Mouse (Mus musculus) spleen, postnatal 4 days (tissue): ENCODE results near the gene Rnf212b.
"Not testable (repeated sequence)": the region's sequence is repeated elsewhere in the genome, so short reads cannot be mapped to it uniquely, and the experiment has no call there.

ENCODE experiments used
- DNase-seq, 2 experiments: peaks; one replicate each; pipeline ENCODE4 v3.0.0; 2022; ENCODE audit warnings: low spot score in 2 of 2

Rnf212b gene

DNA sequence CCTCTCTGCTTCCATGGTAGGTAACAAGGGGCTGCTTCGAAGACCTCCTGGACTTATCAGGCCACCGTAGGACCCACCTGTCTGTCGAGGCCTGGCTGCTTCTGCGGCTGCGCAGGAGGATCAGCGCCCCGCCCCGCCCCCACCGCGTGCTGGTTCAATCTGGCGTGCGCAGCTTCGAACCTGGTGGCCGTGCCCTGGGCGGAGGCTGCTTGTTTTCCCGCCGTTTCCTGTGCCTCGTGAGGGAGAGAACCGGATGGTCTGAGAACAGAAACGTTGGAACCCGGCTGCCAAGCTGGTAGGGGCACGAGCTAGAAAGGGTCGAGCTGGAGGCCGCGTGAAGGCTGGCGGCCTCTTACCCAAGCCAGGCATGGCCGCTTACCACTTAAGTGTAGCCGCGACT lies at the start of gene Rnf212b:
TSS of gene Rnf212b (plus strand) at position 151 of the 400 bp plus-strand sequence.
- DNase-seq: no peak

- not testable (repeated sequence) for DNase-seq
Observed at GRCm38 (mm10) chr14:54766937-54767336, 47.0 kb upstream of the Rnf212b start.

DNA sequence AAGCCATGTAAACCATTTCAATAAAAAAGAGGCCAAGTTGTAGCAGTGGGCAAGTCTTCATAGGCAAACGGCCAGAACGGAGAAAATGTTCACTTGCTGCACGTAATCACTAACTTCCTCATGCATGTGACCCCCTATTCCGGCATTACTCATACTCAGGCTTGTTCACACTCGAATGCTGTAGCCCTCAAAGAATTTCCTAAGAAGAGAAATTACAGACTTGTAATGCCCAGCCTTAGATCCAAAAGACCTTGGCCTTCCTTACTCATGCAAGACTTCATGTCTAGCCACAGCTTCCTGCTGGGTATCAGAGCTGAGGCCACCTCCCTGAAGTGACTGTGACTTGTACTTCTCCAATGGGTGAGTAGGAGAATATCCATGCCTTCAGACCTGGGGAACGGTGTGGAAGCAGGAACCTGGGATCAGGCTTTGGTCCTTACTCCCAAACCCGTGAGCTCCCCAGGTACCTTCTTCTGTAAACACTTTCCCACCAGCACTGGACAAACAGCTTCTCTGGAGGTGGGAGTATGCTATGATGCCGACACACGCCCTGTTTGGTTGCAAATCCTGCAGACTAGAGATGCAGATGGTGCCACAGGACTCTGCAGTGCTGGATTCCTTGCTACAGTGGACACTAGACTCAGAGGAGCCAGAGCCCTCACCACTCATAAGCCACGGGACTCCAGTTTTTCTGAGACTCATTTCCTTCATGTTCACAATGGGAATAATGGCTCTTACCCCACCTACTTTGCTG lies 45.5 kb upstream of the Rnf212b start:
- no peak for DNase-seq

DNA sequence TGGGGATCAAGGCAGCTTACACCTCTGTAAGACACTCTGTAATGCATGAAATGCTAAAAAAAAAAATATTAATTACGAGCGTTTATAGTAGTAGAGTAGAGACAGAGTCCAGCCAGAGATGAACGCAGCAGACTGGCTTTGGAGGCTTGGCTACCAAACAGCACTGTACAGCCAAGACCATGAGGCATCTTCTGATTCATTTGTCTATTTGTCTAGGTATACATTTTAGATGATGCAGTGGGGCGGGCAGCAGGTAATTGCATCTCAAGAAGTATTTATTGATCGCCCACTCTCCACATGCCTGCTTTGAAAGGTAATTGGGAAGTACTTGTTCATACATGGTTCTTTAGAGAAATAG lies 44.9 kb upstream of the Rnf212b start:
- DNase-seq: no peak

DNA sequence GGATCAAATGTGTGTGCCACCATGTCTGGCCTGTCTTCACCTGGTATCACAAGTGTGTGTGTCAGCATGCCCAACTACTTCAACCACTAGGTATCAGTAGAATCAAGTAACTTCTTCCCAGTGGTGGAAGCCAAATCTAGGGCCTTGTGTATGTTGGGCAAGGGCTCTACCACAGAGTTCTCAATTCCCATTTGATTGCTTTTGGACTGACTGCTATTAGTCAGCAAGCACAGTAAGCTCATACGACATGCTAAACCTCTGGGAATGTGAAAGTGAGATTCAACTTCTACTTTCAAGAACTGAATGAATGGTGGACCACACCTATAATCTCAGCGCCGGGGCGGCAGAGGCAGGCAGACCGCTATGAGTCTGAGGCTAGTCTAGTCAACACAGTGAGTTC lies 43.6 kb upstream of the Rnf212b start:
- no peak for DNase-seq

GRCm38 (mm10) chr14:54772333-54772856 lies 41.5 kb upstream of the Rnf212b start:
- no peak for DNase-seq

DNA sequence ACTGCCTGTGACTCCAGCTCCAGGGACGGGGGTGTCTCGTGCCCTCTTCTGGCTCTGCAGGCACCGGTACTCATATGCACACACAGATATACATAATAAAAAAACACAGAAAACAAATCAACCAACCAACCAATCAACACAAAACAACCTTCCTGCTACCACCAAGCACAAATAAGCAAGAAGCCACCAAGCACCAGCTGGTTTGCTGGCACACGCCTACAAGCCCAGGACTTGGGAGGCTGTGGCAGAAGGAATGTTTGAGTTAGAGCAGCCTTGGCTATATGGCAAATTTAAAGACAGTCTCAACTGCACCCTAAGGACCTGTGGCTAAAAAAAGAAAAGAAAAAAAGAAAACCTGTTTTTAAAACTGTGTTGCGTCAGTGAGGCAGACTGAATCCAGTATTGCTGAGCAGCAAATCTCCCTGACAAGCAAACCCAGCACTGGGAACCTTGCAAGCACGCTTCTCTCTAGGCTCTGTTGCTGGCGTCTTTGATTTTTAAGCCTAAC lies 38.4 kb upstream of the Rnf212b start:
- no peak for DNase-seq

DNA sequence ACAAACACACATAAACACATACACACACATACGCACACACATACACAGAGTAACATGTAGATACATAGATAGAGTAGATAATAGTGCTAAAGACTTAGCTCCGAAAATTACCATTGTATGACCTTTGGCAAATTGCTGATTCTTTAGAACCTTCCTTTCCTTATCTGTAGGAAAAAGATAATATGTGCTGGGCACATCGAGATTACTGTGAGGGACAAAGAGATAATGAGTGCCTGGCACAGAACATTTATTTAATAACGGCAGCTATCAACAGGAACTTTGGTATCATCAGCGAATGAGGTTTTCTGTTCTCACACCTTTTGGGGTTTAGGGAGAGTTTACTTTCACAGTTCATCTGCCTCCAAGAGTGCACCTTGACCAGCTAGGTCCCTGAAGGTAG lies 37.2 kb upstream of the Rnf212b start:
- DNase-seq: no peak

- no peak for DNase-seq
Observed at GRCm38 (mm10) chr14:54777893-54778292, 36.0 kb upstream of the Rnf212b start.

DNA sequence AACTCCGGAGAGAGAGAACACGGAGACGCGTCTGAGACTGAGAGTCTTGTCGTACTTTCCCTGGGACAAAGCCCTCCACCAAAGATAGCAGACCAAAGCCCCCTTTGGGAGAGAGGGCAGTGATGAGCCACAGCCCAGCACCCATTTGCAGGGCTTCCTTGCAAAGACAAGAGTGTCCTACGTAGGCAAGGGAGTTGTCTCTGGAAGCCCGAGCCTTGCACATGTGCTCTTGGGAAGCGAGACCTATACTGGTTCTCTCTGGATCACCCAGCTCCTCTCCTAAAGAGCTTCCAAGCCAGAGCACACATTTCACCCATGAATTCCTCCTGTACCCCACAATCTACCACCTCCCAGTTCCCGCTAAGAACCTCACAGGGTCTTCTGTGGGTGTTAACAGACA lies 33.9 kb upstream of the Rnf212b start:
- no peak for DNase-seq

GRCm38 (mm10) chr14:54780836-54781609 lies 32.9 kb upstream of the Rnf212b start:
- peak; percentile 16 to 62 for DNase-seq

DNA sequence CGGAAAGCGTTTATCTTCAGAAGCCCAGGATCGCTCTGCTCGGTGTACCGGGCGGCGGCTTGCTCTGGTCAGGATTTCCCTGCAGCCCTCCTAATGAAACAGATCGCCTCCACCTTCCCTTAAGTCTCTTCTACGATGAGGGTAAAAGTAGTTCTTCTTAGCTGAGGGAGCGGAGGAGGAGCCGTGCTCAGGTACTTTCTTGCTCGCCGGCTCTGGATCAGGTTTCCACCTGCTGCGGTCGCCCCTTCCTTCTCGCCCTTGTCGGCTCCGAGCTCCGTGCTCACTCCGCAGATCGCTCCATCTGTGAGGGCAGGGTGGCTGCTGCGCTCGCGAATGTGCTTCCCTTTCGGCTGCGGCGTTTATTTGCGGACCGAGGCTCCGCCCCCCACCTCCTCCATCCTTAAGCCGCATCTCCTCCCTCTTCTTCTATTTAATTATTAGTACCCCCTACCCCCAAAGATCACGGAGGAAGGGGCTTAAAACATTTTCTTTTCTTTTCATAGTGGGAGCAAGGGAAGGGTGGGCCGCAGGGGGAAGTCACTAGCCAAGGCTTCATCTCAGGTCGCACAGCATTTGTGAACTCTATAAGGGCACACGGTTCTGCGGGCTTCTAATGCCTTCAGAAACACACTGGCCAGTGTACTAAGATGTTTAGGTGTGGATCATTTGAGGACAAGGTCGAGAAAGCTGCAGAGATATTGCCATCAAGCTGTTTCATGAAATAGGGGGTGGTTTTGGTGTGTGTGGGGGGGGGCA lies 32.2 kb upstream of the Rnf212b start, which contains the start of gene Slc7a8:
TSS of gene Slc7a8 (minus strand) at position 337 of the 756 bp plus-strand sequence.
- peak; percentile 21 to 73 for DNase-seq

DNA sequence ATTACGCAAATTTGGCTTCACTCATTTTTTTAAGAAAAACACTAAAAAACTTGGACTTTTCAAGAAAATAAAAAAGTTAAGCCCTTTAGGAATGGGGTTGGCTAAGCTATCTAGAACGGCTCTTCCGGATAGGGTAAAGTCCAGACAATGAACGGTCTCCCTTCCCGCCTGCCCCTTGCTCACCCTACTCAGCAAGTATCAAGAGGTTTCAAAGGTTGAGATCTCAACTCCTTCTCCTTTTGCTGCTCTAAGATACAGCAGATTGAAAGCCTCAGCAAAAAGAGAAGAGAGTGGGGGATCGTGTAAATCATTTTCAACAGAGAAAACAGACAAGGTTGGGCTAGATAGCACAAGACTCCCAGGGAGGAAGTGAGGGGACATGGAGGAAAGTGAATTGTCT lies 31.0 kb upstream of the Rnf212b start:
- DNase-seq: no peak

DNA sequence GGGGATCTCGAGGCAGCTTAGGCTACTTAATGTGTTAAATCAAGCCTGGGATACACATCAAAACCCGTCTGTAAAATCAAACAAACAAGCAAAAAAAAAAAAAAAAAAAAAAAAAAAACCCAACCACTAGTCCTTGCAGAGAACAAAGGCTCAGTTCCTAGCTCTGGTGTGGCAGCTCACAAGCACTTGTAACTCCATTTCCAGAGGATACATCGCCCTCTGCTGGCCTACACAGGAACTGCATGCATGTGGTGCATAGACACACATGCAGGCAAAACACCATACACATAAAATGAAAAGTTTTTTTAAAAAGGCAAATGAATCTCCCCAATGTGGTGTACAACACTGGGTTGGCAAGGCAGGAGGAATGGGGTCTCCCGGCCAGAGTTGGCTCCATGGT lies 28.0 kb upstream of the Rnf212b start:
- DNase-seq: peak; percentile 76 to 91

- DNase-seq: no peak
Observed at GRCm38 (mm10) chr14:54786489-54786888, 27.5 kb upstream of the Rnf212b start.

DNA sequence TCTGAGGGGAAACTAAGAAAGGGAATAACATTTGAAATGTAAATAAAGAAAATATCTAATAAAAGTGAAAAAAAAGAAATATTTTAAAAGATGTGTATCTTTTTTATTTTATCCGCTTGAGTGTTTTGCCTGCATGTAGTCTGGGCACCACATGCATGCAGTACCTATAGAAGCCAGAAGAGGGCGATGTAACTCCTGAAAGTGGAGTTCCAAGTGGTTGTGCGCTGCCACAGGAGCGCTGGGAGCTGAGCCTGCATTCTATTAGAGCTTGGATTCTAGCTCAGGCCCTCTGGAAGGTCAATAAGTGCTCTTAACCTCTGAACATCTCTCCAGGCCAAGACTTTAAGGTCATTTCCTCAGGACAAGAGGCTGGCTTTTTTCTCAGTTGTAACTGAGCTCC lies 26.7 kb upstream of the Rnf212b start:
- DNase-seq: no peak

- DNase-seq: no peak
Observed at GRCm38 (mm10) chr14:54788231-54788630, 25.7 kb upstream of the Rnf212b start.

DNA sequence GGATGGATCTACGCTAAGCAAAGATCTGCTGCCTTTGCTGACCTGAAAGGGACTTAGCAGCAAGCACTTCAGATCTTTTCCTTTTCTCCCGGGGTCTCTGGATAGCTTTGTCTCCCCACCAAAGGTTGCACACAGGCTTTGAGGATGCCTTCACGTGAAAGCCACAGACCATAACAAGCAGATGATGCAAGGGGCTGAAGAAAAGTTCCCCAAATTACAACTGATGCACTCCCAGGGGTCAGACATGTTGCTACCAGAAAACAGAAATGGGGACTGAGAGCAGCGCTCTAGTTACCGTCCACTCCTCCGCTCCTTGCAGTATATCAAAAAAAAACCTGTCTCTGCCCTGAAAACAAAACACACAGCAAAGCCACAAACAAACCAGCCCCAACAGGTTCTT lies 21.8 kb upstream of the Rnf212b start:
- DNase-seq: no peak

GRCm38 (mm10) chr14:54793351-54793750 lies 20.6 kb upstream of the Rnf212b start:
- no peak for DNase-seq

DNA sequence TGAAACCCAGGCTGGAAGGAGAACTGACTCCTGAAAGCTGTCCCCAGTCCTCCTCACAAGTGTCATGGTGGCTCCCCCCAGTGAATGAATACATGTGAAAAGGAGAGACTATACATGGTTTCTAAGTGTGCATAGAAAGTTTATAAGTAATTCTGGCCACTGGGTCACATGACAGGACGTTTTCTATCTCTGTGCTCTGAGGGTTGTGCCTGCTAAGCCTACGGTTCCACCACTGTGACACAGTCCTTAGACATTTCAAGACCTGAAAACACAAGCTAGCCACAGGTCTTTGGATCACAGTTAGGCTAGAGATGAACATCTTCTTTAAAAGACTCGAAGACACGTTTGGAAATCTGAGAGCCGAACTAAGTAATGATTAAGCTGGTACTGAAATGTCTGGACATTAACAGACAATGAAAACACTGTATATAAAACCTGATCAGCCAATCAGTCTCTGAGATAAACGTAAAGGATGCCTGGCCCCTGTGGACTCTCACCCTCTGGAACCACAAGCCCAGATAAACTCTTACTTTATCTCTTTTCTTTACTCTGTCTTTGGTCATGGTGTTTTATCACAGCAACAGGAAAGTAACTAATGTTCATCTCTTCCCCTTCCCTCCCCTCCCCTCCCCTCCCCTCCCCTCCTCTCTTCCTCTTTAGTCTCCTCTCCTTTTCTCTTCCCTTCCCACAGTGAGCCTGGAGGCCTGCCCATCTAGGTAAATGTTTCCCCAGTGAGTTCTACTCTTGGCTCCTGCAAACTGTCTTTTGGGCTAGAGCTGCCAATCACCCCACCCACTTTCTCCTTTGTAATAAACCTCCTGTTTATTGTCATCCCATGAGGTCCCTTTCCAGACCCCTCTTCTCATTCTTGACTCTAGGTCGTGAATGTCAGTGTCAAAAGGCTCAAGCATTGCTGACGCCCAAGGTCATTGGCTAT lies 19.8 kb upstream of the Rnf212b start:
- no peak for DNase-seq

DNA sequence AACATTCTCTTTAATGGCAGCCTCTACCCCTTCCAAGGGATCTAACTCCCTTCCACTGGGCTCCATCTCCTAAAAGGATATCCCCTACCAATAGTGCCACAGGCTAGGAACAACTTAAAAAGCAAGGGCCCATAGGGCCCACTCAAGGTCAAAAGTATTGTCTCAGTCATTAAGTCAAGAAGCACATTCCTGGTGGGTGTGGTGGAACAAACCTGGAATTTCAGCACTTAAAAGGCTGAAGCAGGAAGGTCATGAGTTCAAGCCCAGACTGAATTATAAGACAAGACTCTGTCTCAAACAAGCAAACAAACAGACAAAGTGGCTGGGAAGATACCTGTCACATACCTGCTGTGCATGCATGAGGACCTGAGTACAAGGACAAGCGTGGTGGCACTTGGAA lies 18.0 kb upstream of the Rnf212b start:
- no peak for DNase-seq
